Mouse (Mus musculus) NIH3T3 (cell line): ENCODE measurements around the gene Nosip.
"Not testable (repeated sequence)": the region's sequence is repeated elsewhere in the genome, so short reads cannot be mapped to it uniquely, and the experiment has no call there.

Experiments
- DNase-seq: peaks from one replicate; pipeline ENCODE4 v3.0.0-alpha.2; 2012; ENCODE audit warnings: low read depth

Nosip gene

GRCm38 (mm10) chr7:45090251-45090977 lies 28.2 kb downstream of the Nosip start:
- peak; percentile 66 for DNase-seq

DNA sequence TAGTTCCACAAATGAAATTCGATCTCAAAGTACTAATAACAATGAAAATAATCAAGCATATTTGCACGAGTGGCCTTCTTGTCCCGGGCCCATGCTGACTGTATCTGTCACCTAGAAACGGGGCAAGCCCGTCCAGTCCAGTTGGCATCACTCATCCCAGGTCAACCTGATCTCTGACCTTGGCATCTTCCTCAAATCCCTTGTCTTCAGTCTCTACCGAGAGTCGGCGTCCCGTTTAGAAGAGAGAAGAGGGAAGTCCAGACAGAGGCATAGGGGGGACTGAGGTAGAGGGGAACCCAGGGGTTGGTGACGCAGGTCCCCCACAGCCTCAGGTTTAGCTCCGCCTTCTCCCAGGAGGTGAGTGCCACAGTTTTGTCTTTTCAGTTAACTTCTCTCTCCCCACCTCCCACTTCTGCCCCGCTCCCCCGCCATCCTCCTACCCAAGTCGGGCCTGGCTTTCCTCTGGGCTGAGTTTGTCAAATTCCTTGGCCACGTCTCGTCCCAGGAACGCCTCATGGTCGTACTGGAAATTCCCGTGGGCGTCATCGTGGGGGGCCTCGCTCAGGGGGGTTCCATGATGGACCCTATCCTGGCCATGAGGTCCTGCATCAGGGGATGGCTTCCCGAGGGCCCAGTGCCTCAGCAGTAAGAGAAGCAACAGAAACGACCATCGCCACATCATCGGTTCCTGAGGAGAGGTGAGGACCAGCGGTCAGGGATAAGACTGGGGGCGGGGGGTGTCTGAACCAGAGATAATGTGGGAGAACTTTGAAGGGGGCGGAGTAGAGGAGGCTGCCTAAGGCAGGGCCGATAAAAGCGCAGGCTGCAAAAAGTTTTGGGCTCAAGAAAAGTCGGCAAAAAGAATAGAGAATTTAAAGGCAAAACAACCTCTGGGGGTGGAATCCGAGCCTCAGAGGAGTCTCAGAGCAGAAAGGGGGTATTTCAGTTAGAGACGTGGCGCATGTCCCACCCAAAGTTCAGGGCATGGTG lies 29.1 kb downstream of the Nosip start:
- DNase-seq, result peak; percentile 77

DNA sequence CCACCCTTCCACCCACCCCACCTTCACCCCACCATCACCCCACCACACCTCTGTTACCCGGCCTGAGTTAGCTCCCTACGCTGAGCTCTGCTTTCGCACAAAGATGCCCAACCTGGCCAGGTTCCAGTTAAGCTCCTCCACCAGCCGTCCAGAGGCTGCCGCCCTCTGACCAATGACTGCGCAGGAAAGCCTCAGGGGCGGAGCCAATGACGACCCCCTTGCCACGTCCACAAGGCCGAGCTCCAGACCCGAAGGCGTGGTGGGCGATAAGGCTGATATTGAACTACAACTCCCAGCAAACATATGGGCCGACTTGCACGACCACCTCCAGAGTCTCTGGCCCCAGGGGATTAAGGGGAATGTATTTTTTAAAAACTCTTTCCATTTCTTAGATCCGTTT lies 29.8 kb downstream of the Nosip start, which contains the start of gene Rcn3:
Rcn3 (minus strand) TSS at position 174 of the 400 bp plus-strand sequence.
- DNase-seq, result peak; percentile 99

GRCm38 (mm10) chr7:45092828-45093515 lies 30.7 kb downstream of the Nosip start:
- peak; percentile 34 for DNase-seq

DNA sequence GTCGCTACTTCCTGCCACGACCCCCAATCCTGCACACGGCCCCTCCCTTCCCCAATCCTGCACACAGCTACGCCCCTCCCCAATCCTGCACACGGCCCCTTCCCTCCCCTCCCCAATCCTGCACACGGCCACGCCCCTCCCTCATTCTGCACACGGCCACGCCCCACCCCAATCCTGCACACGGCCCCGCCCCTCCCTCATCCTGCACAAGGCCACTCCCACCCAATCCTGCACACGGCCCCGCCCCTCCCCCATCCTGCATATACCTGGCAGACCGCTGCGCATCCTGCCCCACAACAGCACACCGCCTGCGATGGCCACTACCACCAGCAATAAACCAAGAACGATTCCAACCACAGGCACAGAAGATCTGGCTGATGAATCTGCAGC lies 31.3 kb downstream of the Nosip start:
- DNase-seq, result peak; percentile 31

DNA sequence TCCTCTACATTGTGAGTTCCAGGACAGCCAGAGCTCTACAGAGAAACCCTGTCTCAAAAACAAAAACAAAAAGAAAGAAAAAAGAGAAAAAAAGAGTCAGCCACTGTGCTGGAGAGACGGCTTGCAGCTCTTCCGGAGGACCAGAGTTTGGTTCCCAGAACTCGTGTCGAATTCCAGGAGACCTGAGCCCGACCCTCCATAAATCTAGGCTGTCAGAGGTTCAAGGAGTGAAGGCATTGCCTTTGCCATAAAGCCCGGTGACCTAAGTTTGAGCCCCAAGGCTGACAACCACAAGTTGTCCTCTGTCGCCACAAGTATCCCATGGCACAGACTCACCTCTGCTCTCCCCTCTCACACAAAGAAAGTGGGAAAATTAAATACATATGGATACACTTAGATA lies 31.9 kb downstream of the Nosip start:
- peak; percentile 66 for DNase-seq

GRCm38 (mm10) chr7:45095367-45095766 lies 33.1 kb downstream of the Nosip start:
- no peak for DNase-seq

GRCm38 (mm10) chr7:45095965-45096364 lies 33.7 kb downstream of the Nosip start:
- DNase-seq, result not testable (repeated sequence)

- DNase-seq, result no peak
Measured at GRCm38 (mm10) chr7:45097479-45097878, 35.2 kb downstream of the Nosip start.

- DNase-seq, result peak; percentile 55
Measured at GRCm38 (mm10) chr7:45098541-45099240, 36.5 kb downstream of the Nosip start.

DNA sequence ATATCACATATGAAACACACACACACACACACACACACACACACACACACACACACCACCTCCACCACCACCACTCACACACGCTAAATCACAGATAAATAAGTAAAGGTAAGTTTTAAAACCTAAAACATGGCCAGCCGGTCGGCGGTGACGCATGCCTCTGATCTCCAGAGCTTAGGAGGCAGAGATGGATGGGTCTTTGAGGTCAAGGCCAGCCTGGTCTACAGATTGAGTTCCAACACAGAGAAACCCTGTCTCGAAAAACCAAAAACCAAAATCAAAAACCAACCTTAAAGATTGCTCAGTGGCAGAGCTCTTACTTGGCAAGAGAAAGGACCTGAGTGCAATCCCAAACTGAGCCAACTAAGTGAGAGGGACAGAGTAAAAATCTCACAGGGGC lies 37.8 kb downstream of the Nosip start:
- no peak for DNase-seq

- no peak for DNase-seq
Measured at GRCm38 (mm10) chr7:45102441-45102840, 40.2 kb downstream of the Nosip start.

DNA sequence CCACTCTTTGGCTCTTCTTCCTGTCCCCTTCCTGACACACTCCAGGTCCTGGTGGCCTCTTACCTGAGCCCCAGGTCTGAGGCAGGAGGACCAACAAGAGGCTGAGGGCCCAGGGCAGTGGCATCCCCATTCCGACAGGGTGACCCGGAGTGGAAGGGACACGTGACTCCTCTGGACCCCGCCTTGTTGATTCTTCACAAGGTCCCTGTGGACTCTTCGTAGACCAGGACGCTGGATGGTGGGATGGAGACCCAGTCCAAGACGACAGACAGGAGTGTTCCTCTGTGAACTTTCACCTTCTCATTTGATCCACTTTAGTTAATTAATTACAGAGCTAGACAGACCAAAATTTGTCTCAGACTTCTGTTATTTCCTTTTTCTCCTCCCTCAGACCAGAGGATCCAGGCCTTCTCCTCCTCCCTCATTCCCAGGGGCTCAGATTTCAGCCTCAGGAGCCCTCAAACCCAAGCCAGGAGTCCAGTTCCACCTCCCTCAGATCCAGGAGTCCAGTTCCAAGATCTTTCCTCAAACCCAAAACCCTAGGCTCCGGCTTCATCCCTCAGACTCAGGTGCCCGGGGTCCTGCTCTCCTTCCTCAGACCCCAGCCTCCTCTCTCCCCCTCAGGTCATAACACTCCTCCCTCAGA lies 40.8 kb downstream of the Nosip start:
- peak; percentile 57 for DNase-seq

DNA sequence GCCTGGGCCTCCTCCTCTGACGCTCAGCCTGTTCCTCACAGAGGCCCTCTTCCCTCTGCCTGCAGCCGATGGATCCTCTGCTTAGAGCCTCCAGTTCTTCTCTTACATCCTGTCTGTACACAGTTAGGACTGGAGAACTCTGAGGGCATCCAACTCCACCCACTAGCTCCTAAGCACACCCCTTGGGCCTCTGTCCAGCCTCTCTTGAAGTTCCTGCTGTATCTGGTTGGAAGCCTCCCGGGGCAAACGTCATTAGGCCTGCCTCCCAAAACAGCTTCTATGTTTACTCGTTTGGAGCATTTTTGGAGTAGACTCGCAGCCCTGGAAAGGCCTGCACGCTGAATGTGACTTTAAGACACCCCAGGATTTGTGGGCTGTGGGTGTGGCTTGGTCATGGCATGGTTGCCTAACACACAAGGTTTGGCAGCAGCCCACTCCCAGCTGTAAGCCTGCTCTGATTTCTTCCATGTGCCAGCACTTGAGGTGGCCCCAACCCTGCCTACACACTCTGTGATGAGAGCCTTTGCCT lies 41.5 kb downstream of the Nosip start, which contains the start of gene Fcgrt:
Fcgrt (minus strand) TSS at position 200 of the 529 bp plus-strand sequence.
- DNase-seq, result peak; percentile 99

DNA sequence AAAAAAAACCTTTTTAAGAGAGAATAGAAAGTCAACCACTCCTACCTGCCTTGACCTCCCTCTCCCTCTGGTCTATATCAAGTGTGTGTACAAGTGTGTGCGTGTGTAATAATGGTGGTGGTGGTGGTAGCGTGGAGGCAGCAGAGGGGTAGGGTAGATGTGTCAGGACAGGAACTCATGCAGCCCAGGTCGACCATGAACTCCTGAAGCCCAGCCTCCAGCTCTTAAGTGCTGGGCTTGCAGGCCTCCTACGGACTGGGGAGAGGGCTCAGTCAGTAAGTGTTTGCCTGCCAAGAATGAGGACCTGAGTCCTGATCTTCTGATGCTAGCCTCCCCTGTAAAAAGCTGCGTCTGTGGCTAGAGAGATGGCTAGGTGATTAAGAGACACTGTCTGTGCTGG lies 42.7 kb downstream of the Nosip start:
- DNase-seq, result no peak

DNA sequence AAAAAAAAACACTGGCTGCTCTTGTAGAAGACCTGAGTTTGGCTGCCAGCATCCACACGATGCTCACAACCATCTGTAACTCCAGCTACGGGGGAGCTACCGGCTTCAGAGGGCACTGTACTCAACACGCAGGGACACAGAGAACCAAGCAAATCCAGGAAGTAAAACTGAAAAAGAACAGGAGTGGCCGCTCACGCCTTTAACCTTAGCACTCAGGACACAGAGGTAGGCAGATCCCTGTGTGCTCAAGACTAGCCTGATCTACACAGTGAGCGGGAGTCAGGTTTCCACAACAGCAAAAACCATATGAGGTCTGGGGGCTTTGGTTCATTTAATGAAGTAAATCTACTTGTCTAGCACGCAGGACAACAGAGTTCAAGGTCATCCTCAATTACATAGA lies 43.3 kb downstream of the Nosip start:
- no peak for DNase-seq

DNA sequence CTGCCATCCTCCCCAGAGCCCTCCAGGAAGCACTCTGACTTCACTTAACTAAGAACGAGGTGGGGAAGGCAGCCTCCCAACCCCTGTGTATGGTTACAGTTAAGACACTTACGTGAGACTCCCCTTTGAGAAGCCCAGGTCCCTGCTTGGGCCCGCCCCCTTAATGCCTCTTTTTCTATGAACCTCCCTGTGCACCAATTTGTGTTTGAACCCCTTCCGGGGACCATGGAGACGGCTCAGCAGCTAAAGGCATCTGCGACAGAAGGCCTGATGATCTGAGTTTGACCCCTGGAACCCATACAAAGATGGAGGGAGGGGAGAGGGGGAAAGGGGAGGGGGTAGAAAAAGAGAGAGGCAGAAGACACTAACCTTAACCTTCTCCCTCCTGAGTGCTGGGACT lies 44.2 kb downstream of the Nosip start:
- DNase-seq, result no peak

DNA sequence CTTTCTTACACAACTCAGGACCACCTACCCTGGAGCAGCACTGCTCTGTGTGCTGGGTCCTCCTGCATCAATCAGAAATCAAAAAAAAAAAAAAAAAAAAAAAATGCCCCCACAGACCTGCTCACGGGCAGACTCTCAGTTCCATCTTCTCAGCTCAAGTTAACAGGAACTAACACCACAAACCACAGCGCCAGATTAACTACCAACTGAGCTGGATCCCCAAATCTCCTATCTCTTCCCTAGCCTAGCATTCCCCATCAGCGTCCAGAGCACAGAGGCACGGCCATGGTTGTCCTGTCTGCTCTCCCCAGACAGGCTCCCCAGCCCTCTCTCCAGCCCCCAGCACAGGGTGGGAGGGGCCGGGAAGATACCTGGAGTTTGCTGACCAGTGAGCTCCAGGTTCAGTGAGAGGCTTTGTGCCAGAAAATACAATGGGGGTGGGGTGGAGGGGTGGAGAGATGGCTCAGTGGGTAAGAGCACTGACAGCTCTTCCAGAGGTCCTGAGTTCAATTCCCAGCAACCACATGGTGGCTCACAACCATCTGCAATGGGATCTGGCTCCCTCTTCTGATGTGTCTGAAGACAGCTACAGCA lies 44.9 kb downstream of the Nosip start:
- DNase-seq, result no peak

DNA sequence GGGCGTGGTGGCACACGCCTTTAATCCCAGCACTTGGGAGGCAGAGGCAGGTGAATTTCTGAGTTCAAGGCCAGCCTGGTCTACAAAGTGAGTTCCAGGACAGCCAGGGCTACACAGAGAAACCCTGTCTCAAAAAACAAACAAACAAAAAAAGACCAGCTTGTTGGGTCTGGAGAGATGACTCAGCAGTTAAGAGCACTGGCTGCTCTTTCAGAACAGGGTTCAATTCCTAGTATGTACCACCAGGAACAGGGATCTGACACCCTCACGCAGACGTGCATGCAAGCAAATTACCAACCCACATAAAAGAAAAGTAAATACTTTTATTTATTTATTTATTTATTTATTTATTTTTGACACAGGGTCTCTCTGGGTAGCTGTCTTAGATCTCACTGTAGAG lies 47.9 kb downstream of the Nosip start:
- not testable (repeated sequence) for DNase-seq

GRCm38 (mm10) chr7:45111940-45112339 lies 49.7 kb downstream of the Nosip start:
- DNase-seq, result no peak
